Mouse (Mus musculus) embryonic facial prominence, embryonic 11.5 days (tissue): ENCODE results near the gene Dop1b. TPM values are rescaled to one million over a fixed set of nuclear protein-coding genes. Genes with fewer than 3 reads are reported as not detected.
A peak's percentile ranks its signal among the peaks of the same experiment; 100 is the strongest.
"Not testable (repeated sequence)": the region's sequence is repeated elsewhere in the genome, so short reads cannot be mapped to it uniquely, and the experiment has no call there.

ENCODE experiments used
- ATAC-seq: fragments of 200-750 bp; cut with Nextera tagmentation; replicated peaks from 2 replicates; pipeline ENCODE4 v1.8.0; 2017; ENCODE audit warnings: low read depth; ENCODE audit not compliant: insufficient number of reproducible peaks, low FRiP score, low TSS enrichment
- DNase-seq: peaks from one replicate; pipeline ENCODE4 v3.0.0-alpha.2; 2015; ENCODE audit warnings: low spot score
- H3K27ac ChIP-seq: fragments of 300-500 bp; sonication (generic); replicated peaks from 2 replicates; pipeline ENCODE4 v1.5.1; 2014; ENCODE audit warnings: mild to moderate bottlenecking, low read depth, low read length, control low read depth
- H3K27me3 ChIP-seq: fragments of 300-500 bp; sonication (generic); 2 replicates; pipeline ENCODE4 v1.6.1; 2014; ENCODE audit warnings: mild to moderate bottlenecking, low read length, moderate library complexity, mixed read lengths; ENCODE audit not compliant: control insufficient read depth, insufficient read depth
- H3K36me3 ChIP-seq: fragments of 300-500 bp; sonication (generic); replicated peaks from 2 replicates; pipeline ENCODE4 v1.6.1; 2014; ENCODE audit warnings: low read depth, mild to moderate bottlenecking, low read length, moderate library complexity, mixed read lengths; ENCODE audit not compliant: control insufficient read depth, insufficient read depth
- H3K4me1 ChIP-seq: fragments of 300-500 bp; sonication (generic); 2 replicates; pipeline ENCODE4 v1.6.1; 2014; ENCODE audit warnings: low read length, mixed read lengths; ENCODE audit not compliant: control insufficient read depth, insufficient read depth
- H3K4me2 ChIP-seq: fragments of 300-500 bp; sonication (generic); 2 replicates; pipeline ENCODE4 v1.6.1; 2014; ENCODE audit warnings: low read depth, mild to moderate bottlenecking, control low read depth, low read length, moderate library complexity
- H3K4me3 ChIP-seq: fragments of 300-500 bp; sonication (generic); 2 replicates; pipeline ENCODE4 v1.5.1; 2014; ENCODE audit warnings: low read depth, low read length, control low read depth
- H3K9ac ChIP-seq: fragments of 300-500 bp; sonication (generic); replicated peaks from 2 replicates; pipeline ENCODE4 v1.6.1; 2014; ENCODE audit warnings: mild to moderate bottlenecking, control low read depth, low read length
- H3K9me3 ChIP-seq: fragments of 300-500 bp; sonication (generic); replicated peaks from 2 replicates; pipeline ENCODE4 v1.6.1; 2016; ENCODE audit warnings: mild to moderate bottlenecking, low read length, inconsistent platforms, mixed read lengths; ENCODE audit not compliant: control insufficient read depth
- WGBS: fragments of 180-500 bp; shearing (Covaris S2); extraction: QIAGEN DNeasy Blood & Tissue Kit; methylation state at CpG from one replicate; pipeline ENCODE4 v1.1.7; 2014; 5-methylcytosine and 5-hydroxymethylcytosine counted together
- polyA plus RNA-seq: library from polyadenylated mRNA; unstranded; fragments of >200 nt; fragmentation: Nextera tagmentation; extraction: Ambion mirVana; gene quantifications from 2 replicates; pipeline ENCODE4 v1.2.1, GENCODE M21; 2014

Gene Dop1b
- 5.7 and 7.9 TPM in 2 replicates for polyA plus RNA-seq

DNA sequence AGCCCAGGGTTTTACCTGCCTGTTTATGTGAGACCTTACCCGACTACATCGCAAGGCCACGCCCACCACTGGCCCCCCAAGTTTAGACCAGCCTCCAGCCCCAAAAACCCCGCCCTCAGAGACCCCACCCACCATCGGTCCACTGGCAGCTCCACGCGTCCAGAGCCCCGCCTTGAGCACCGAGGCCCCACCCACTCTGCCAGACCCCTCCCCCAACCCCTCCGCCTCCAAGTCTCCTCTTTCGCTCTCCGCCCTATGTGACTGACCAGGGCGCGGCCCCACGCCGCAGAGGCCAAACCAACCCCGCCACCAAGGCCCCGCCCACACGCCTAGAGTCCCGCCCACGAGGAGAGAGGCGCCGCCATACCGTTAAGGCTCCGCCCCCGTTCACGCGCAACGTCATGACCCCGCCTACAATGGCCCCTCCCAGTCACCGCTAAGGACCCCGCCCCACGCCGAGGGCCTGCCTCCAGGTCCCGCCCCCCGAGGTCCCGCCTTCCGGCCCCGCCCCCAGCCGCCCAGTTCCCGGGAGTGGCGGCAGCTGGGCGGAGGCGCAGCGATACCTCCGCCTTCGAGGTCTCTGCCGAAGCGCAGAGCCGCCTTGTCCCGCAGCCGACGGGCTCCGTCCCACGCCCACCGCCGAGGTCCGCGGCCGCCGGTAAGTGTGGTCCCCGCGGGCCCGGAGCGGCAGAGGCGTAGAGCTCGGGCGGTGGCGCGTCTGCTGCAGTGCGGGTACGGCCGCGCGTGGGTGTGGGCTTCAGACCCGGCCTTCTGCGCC lies at the start of gene Dop1b:
TSS of gene Dop1b (plus strand) at position 494 of the 778 bp plus-strand sequence.
- ATAC-seq (peak; percentile 89), DNase-seq (peak; percentile 98)
- no peaks in the 10 kb centered on the region for H3K9me3 ChIP-seq
- H3K27ac ChIP-seq, result no peak within 1 kb of the TSS
- WGBS, result under 1% methylated on average over 72 of the region's 77 CpGs
- no peaks in the 10 kb centered on the region for H3K4me1 ChIP-seq
- peak within 1 kb of the TSS; percentile 75 for H3K4me3 ChIP-seq
- H3K4me2 ChIP-seq, result peak within 1 kb of the TSS; percentile 98
- no peaks in the 10 kb centered on the region for H3K36me3 ChIP-seq
- H3K27me3 ChIP-seq, result peaks cover 7% of the 10 kb centered on the region; the same call in 1 of the 2 replicates
- H3K9ac ChIP-seq, result peak within 1 kb of the TSS; percentile 71

DNA sequence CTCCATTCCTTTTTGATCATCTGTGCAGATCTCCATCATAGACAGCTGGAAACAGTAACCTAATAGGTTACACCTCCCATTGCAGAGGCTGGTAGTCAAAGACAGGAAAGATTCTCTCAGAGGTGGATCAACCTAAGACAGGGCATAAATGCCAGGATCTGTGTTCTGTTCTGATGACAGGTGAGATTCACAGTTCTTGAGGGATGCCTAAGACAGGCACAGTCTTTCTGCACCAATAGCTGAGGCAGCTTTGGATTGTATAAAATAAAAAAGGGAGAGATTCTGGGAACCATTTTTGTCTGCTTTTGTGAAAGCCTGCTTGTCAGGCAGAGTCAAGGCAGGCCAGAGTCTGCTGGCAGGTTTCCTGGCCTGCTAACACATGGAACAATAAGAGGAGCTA lies 43.7 kb upstream of the Dop1b start:
- Histone ChIP-seq H3K4me2 (no peak overlapping the region), H3K9ac (no peak overlapping the region), H3K36me3 (no peaks in the 10 kb centered on the region), H3K27me3 (no peaks in the 10 kb centered on the region), H3K4me3 (no peak overlapping the region), H3K9me3 (no peaks in the 10 kb centered on the region), H3K27ac (no peak overlapping the region), H3K4me1 (no peaks in the 10 kb centered on the region)
- DNase-seq (no peak), ATAC-seq (no peak)

DNA sequence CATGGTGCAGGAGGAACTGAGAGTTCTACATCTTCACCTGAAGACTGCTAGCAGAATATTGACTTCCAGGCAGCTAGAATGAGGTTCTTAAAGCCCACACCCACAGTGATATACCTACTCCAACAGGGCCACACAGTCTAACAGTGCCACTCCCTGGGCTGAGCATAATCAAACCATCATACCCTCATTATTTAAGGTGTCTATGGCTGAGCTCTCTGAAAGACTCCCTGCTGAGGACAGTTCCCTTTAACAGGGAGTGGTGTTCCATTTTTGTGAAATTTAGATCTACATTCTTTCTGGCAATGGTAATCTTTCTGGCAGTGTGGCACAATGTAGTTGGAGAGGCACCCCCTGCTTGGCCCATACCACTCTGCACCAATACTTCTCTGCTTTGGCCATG lies 42.2 kb upstream of the Dop1b start:
- Histone ChIP-seq H3K27me3 (no peaks in the 10 kb centered on the region), H3K27ac (no peak overlapping the region), H3K4me2 (no peak overlapping the region), H3K9me3 (no peaks in the 10 kb centered on the region), H3K4me3 (no peak overlapping the region), H3K36me3 (no peaks in the 10 kb centered on the region), H3K4me1 (no peaks in the 10 kb centered on the region), H3K9ac (no peak overlapping the region)
- DNase-seq (no peak), ATAC-seq (no peak)

DNA sequence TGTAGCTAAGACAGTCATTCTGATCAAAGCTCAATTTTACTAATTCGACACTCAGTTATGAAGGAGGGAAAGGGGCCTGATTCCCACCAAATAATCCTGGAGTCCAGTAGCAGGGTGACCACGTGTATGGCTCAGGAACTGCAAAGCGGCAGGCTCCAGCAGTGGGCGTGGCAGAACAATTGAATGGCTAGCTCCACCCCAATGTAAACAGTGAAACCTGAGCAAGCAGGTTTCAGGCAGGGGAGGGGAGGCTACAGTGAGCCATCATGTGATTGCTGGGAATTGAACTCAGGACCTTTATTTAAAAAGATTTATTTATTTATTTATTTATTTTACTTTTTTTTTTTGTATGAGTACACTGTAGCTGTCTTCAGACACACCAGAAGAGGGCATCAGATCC lies 41.2 kb upstream of the Dop1b start:
- not testable (repeated sequence) for ATAC-seq, H3K4me2 ChIP-seq, H3K9ac ChIP-seq, H3K4me3 ChIP-seq, H3K27ac ChIP-seq, H3K27me3 ChIP-seq, DNase-seq, H3K9me3 ChIP-seq, H3K36me3 ChIP-seq, H3K4me1 ChIP-seq
- WGBS, result 36% methylated on average over 4 of the region's 4 CpGs

DNA sequence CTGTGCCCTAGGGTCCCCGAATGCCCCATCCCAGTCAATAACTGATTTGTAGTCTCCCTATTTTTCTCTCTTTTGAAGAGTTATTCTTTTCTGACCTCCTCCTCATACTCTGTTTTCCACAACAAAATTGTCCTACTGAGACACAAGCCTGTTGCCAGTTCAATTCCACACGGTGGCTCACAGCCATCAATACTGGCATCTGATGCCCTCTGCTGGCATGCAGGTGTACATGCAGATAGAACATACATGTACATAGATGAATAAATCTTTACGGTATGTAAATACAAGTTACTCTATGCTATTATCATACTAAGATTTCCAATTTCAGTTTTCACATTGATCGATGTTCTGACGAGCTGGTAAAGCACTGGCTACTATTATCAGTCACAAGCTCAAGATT lies 40.6 kb upstream of the Dop1b start:
- Histone ChIP-seq H3K9me3 (no peaks in the 10 kb centered on the region), H3K27ac (no peak overlapping the region), H3K9ac (no peak overlapping the region), H3K4me1 (no peaks in the 10 kb centered on the region), H3K27me3 (no peaks in the 10 kb centered on the region), H3K4me3 (no peak overlapping the region), H3K36me3 (no peaks in the 10 kb centered on the region), H3K4me2 (no peak overlapping the region)
- WGBS, result 91% methylated on average over 5 of the region's 5 CpGs
- ATAC-seq (no peak), DNase-seq (no peak)

DNA sequence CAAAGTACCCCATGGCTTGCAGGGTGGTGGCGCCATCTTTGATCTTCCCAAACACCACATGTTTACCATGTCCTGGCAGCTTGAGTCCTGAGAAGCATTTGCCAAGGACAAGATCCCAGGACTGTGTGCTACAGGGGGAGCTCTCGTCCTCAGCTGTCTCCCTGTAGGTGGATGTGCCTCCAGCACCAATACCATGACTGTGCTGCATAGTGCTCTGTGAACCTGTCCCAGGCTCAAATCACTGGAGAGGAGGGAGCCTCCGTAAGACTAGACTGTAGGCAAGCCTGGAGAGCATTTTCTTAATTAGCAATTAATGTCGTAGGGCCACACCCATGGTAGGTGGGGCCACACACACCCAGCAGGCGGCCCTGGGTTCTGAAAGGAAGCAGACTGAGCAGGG lies 35.3 kb upstream of the Dop1b start:
- no peak overlapping the region for H3K27ac ChIP-seq
- H3K27me3 ChIP-seq, result no peaks in the 10 kb centered on the region
- H3K9me3 ChIP-seq, result no peaks in the 10 kb centered on the region
- H3K4me1 ChIP-seq, result no peaks in the 10 kb centered on the region
- no peak overlapping the region for H3K9ac ChIP-seq
- H3K4me3 ChIP-seq, result no peak overlapping the region
- WGBS, result 77% methylated on average over 5 of the region's 5 CpGs
- ATAC-seq, result no peak
- H3K4me2 ChIP-seq, result no peak overlapping the region
- no peak for DNase-seq
- no peaks in the 10 kb centered on the region for H3K36me3 ChIP-seq

DNA sequence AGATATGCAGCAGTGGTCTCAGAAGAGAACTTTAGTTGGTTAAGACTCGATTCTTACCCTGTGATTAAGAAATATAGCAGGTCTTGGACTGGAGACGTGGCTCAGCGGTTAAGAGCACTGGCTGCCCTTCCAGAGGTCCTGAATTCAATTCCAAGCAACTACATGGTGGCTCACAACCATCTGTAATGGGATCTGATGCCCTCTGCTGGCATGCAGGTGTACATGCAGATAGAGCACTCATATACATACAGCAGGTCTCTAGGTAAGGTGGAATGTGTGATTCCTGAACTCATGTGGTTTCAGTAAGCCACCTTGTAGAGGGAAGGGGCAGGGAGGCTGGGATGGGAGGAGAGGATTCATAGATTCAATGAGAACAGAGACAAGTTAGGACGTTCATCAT lies 33.5 kb upstream of the Dop1b start:
- no peak for DNase-seq
- WGBS, result 80% methylated on average over 4 of the region's 4 CpGs

DNA sequence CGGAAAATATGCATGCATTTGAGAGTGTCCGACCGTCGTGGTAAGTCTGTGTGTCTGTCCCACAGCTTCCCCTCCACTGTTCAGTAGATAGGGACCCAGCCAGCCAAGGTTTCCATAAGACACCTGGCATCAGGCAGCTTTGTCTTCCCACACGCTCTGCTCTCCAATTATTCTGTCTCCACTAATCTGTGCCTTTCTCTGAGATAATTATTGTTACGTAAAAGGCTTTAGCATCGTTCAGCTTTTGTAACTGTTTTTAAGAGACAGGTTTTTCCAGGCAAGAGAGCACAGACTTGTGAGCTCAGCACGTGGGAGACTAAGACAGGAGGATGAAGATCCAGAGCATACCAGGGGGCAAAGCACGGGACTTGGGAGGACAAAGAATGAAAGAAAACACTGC lies 32.5 kb upstream of the Dop1b start:
- Histone ChIP-seq H3K9me3 (no peaks in the 10 kb centered on the region), H3K4me2 (no peak overlapping the region), H3K4me1 (no peaks in the 10 kb centered on the region), H3K9ac (no peak overlapping the region), H3K4me3 (no peak overlapping the region), H3K27ac (no peak overlapping the region), H3K27me3 (peaks cover 20% of the 10 kb centered on the region), H3K36me3 (no peaks in the 10 kb centered on the region)
- whole genome bisulfite sequencing, result 55% methylated on average over 9 of the region's 9 CpGs
- DNase-seq, result no peak
- ATAC-seq, result no peak

More for the DNA sequence above, 33.5 kb upstream of the Dop1b start:
- no peaks in the 10 kb centered on the region for H3K9me3 ChIP-seq
- no peaks in the 10 kb centered on the region for H3K36me3 ChIP-seq
- H3K9ac ChIP-seq, result no peak overlapping the region
- H3K4me3 ChIP-seq, result no peak overlapping the region
- peaks cover 13% of the 10 kb centered on the region for H3K27me3 ChIP-seq
- H3K4me2 ChIP-seq, result no peak overlapping the region
- H3K27ac ChIP-seq, result no peak overlapping the region
- H3K4me1 ChIP-seq, result no peaks in the 10 kb centered on the region
- ATAC-seq, result no peak
